Mouse (Mus musculus) layer of hippocampus, adult 2 months (tissue): ENCODE data around the gene Sec24a. TPM values are rescaled to one million over a fixed set of nuclear protein-coding genes. Genes with fewer than 3 reads are reported as not detected.
"Not testable (repeated sequence)": the region's sequence is repeated elsewhere in the genome, so short reads cannot be mapped to it uniquely, and the experiment has no call there.

Experiments
- DNase-seq, 2 experiments: peaks; one replicate each; pipeline ENCODE4 v3.0.0; 2022; ENCODE audit warnings: low spot score in 2 of 2
- H3K27ac ChIP-seq: fragments of 200-600 bp; 2 replicates; pipeline ENCODE4 v1.8.1; 2022
- H3K4me3 ChIP-seq: fragments of 200-600 bp; 2 replicates; pipeline ENCODE4 v1.8.1; 2022; ENCODE audit warnings: mild to moderate bottlenecking
- CTCF ChIP-seq: fragments of 200-600 bp; conservative IDR thresholded peaks from 2 replicates; pipeline ENCODE4 v1.8.1; 2022; ENCODE audit warnings: antibody characterized with exemption, mild to moderate bottlenecking, moderate library complexity
- total RNA-seq, 2 experiments: library from RNA; stranded (reverse); gene quantifications; 2 replicates each; pipeline ENCODE4 v1.2.3; 2021

The Sec24a gene
- total RNA-seq, 2 experiments from 2014 or later: 17.6 to 21.6 TPM

GRCm38 (mm10) chr11:51782721-51783120 is 19.3 kb upstream of the Sec24a start:
- DNase-seq: no peak
- H3K4me3 ChIP-seq: no peak overlapping the region
- H3K27ac ChIP-seq: no peak overlapping the region
- no peak for TF ChIP-seq CTCF

- H3K4me3 ChIP-seq: no peak overlapping the region
- no peak for DNase-seq
- H3K27ac ChIP-seq: no peak overlapping the region
- no peak for TF ChIP-seq CTCF
Observed at GRCm38 (mm10) chr11:51780773-51781267, 17.4 kb upstream of the Sec24a start.

GRCm38 (mm10) chr11:51777478-51777877 is 14.0 kb upstream of the Sec24a start:
- no peak overlapping the region for H3K4me3 ChIP-seq
- no peak overlapping the region for H3K27ac ChIP-seq
- DNase-seq: no peak
- no peak for TF ChIP-seq CTCF

GRCm38 (mm10) chr11:51775507-51775906 is 12.1 kb upstream of the Sec24a start:
- no peak overlapping the region for H3K4me3 ChIP-seq
- no peak for DNase-seq
- no peak overlapping the region for H3K27ac ChIP-seq
- no peak for TF ChIP-seq CTCF

GRCm38 (mm10) chr11:51768296-51768695 is 4.9 kb upstream of the Sec24a start:
- H3K4me3 ChIP-seq: no peak overlapping the region
- no peak overlapping the region; the same call in 1 of the 2 replicates for H3K27ac ChIP-seq
- no peak for TF ChIP-seq CTCF
- no peak for DNase-seq

- no peak for DNase-seq
- Histone ChIP-seq H3K27ac (peak overlapping the region; percentile 39; the same call in 1 of the 2 replicates), H3K4me3 (no peak overlapping the region)
- no peak for TF ChIP-seq CTCF
Observed at GRCm38 (mm10) chr11:51767579-51768220, 4.3 kb upstream of the Sec24a start.

GRCm38 (mm10) chr11:51764816-51765215 is 1.4 kb upstream of the Sec24a start:
- no peak for DNase-seq
- Histone ChIP-seq H3K27ac (no peak overlapping the region), H3K4me3 (no peak overlapping the region)
- TF ChIP-seq CTCF: no peak

GRCm38 (mm10) chr11:51763955-51764354 is 521 bp upstream of the Sec24a start:
- TF ChIP-seq CTCF: no peak
- Histone ChIP-seq H3K4me3 (peak overlapping the region; percentile 99), H3K27ac (peak overlapping the region; percentile 83)
- no peak for DNase-seq

GRCm38 (mm10) chr11:51761241-51761640 is 2.2 kb downstream of the Sec24a start:
- H3K27ac ChIP-seq: no peak overlapping the region
- no peak overlapping the region for H3K4me3 ChIP-seq
- DNase-seq: no peak
- no peak for TF ChIP-seq CTCF

- Histone ChIP-seq H3K4me3 (no peak overlapping the region), H3K27ac (no peak overlapping the region)
- no peak for TF ChIP-seq CTCF
- DNase-seq: no peak
Observed at GRCm38 (mm10) chr11:51759941-51760657, 3.3 kb downstream of the Sec24a start.

- no peak for DNase-seq
- no peak overlapping the region for H3K4me3 ChIP-seq
- H3K27ac ChIP-seq: no peak overlapping the region
- no peak for TF ChIP-seq CTCF
Observed at GRCm38 (mm10) chr11:51759251-51759650, 4.2 kb downstream of the Sec24a start.

GRCm38 (mm10) chr11:51758207-51758606 is 5.2 kb downstream of the Sec24a start:
- DNase-seq, H3K27ac ChIP-seq, H3K4me3 ChIP-seq: not testable (repeated sequence)

GRCm38 (mm10) chr11:51757625-51758024 is 5.8 kb downstream of the Sec24a start:
- no peak for TF ChIP-seq CTCF
- no peak overlapping the region for H3K4me3 ChIP-seq
- DNase-seq: no peak
- H3K27ac ChIP-seq: no peak overlapping the region

GRCm38 (mm10) chr11:51757023-51757422 is 6.4 kb downstream of the Sec24a start:
- DNase-seq: no peak
- Histone ChIP-seq H3K4me3 (peak overlapping the region; percentile 74), H3K27ac (peak overlapping the region; percentile 88)
- TF ChIP-seq CTCF: no peak
